Mouse (Mus musculus): ENCODE results near the gene Cpm. TPM values are rescaled to one million over a fixed set of nuclear protein-coding genes. Genes with fewer than 3 reads are reported as not detected.

Cpm gene
- total and polyA plus RNA-seq, 2 experiments, result 0.80 to 1.4 TPM

DNA sequence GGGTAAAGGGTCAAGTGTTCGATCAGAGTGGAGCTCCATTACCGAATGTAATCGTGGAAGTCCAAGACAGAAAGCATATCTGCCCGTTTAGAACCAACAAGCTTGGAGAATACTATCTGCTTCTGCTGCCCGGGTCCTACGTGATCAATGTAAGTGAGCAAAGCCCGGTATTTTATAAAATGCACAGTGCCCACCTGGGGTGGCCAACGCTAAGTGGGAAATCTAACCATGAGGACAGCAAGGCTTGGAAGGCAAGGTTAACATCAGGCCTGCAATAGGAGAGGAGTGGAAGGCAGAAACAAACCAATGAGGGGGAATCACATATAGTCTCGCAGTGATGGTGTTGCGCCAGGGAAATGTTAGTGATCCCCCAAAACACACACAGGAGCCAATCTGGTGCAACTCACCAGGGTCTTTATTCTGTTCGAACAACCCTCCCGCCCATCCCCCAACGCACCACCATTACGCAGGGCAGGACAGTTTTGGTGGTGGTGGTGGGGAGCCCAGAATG, 50.7 kb downstream of the Cpm start:
- Histone ChIP-seq H3K27me3 (ENCODE audit: control insufficient read depth, insufficient read depth, low read length) (no peaks in the 10 kb centered on the region), H3K36me3 (ENCODE audit: control insufficient read depth, insufficient read depth, low read length) (no peaks in the 10 kb centered on the region), H3K79me2 (ENCODE audit: control insufficient read depth, insufficient read depth, low read length) (no peaks in the 10 kb centered on the region), H3K4me1 (ENCODE audit: control insufficient read depth, insufficient read depth, low read length) (no peaks in the 10 kb centered on the region), H3K9ac (ENCODE audit: low read depth, low read length) (no peak overlapping the region), H3K27ac (replicated peaks; ENCODE audit: insufficient read depth, low read depth, low read length) (no peak overlapping the region), H3K4me3 (ENCODE audit: insufficient read depth, low read depth, low read length) (no peak overlapping the region)
- no peak for TF ChIP-seq POLR2A (IDR thresholded peaks at IDR 0.05; ENCODE audit: extremely low read depth, insufficient read depth, low read length)
- TF ChIP-seq CTCF (IDR thresholded peaks at IDR 0.05; ENCODE audit: low read depth, low read length), result no peak
- DNase-seq (ENCODE audit: extremely low read depth, low read depth, low spot score), result no peak
- 95% methylated on average over 14 of the region's 14 CpGs for WGBS

DNA sequence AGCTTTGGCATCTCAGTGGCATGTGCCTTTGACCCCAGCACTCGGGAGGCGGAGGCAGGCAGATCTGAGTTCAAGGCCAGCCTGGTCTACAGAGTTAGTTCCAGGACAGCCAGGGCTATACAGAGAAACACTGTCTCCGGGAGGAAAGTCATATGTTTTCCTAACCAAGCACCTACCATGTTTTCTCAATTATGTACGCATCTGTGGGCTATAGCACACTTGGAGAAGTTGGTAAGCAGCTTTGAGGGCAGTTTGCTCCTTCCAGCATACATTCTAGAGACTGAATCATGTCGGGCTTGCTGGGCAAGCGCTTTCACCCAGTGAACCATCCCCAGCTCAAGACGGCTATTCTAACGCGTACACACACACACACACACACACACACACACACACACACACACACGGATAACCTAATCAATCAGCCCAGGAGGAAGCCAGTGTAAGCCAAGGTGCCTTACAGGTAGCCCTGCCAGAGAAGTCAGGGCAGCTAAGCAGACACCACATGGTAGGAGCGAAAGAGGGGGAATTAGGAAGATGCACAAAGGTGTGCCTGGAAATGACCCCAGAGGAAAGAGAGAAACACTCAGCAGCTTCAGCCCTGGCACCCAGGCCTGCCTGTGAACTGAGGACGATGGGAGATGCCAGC, 51.7 kb downstream of the Cpm start:
- WGBS, result 87% methylated on average over 12 of the region's 12 CpGs
- TF ChIP-seq CTCF (IDR thresholded peaks at IDR 0.05; ENCODE audit: low read depth, low read length) (no peak), POLR2A (IDR thresholded peaks at IDR 0.05; ENCODE audit: extremely low read depth, insufficient read depth, low read length) (no peak)
- Histone ChIP-seq H3K79me2 (ENCODE audit: control insufficient read depth, insufficient read depth, low read length) (no peaks in the 10 kb centered on the region), H3K36me3 (ENCODE audit: control insufficient read depth, insufficient read depth, low read length) (no peaks in the 10 kb centered on the region), H3K9ac (ENCODE audit: low read depth, low read length) (no peak overlapping the region), H3K4me3 (ENCODE audit: insufficient read depth, low read depth, low read length) (no peak overlapping the region), H3K27ac (replicated peaks; ENCODE audit: insufficient read depth, low read depth, low read length) (no peak overlapping the region), H3K27me3 (ENCODE audit: control insufficient read depth, insufficient read depth, low read length) (no peaks in the 10 kb centered on the region), H3K4me1 (ENCODE audit: control insufficient read depth, insufficient read depth, low read length) (no peaks in the 10 kb centered on the region)
- DNase-seq (ENCODE audit: extremely low read depth, low read depth, low spot score), result no peak

DNA sequence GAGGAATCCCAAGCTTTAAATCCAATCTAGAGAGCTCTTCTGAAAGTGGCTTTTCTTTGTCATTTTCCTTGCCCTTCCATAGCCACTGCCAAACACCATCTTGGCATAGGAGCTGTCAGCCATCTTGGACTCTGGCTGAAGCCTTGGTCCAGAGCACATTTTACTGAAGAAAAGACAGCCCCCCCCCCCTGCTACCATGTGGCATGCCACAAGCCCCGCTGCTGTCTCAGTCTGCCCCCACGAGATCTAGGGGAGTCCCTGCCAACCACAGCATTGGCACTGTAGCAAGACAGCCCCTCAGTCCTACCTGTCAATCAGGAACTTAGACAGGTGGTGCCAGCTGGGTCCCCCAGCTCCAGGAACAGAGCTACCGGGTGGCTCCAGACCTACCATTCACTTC, 52.2 kb downstream of the Cpm start:
- 91% methylated on average over 3 of the region's 3 CpGs for WGBS
- Histone ChIP-seq H3K4me3 (ENCODE audit: insufficient read depth, low read depth, low read length) (no peak overlapping the region), H3K36me3 (ENCODE audit: control insufficient read depth, insufficient read depth, low read length) (no peaks in the 10 kb centered on the region), H3K79me2 (ENCODE audit: control insufficient read depth, insufficient read depth, low read length) (no peaks in the 10 kb centered on the region), H3K27ac (replicated peaks; ENCODE audit: insufficient read depth, low read depth, low read length) (no peak overlapping the region), H3K4me1 (ENCODE audit: control insufficient read depth, insufficient read depth, low read length) (no peaks in the 10 kb centered on the region), H3K9ac (ENCODE audit: low read depth, low read length) (no peak overlapping the region), H3K27me3 (ENCODE audit: control insufficient read depth, insufficient read depth, low read length) (no peaks in the 10 kb centered on the region)
- no peak for DNase-seq (ENCODE audit: extremely low read depth, low read depth, low spot score)
- TF ChIP-seq POLR2A (IDR thresholded peaks at IDR 0.05; ENCODE audit: extremely low read depth, insufficient read depth, low read length) (no peak), CTCF (IDR thresholded peaks at IDR 0.05; ENCODE audit: low read depth, low read length) (no peak)

DNA sequence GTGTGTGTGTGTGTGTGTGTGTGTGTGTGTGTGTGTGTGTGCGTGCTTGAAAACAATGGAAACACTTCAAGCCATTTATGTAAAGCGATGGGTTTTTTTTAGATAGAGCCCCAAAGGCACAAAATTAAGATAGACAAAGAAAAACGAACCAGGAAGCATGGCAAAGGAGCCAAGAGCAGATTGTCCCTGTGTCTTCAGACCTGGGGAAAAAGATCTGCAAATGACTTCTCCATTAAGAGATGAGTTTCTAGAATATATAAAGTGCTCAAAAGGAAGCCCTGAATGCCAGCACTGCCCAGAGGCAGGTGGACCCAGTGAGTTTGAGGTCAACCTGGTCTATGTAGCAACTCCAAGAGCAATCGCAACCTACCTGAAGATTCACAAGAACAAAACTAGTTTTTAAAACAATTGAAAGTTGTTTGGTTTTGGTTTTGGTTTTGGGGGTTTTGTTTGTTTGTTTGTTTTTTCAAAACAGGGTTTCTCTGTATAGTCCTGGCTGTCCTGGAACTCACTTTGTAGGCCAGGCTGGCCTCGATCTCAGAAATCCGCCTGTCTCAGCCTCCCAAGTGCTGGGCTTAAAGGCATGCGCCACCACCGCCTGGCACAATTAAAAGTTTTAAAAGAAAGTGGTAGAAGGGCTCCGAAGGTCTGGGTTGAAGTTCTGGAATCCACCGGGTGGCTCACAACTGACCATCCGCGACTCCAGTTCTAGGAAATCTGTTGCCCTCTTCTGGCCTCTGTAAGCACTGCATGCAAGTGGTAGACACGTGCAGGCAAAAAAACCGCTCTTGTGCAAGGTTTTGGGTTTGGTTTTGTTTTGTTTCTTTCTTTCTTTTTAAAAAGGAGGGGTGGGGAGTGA, 52.9 kb downstream of the Cpm start:
- H3K27me3 ChIP-seq (ENCODE audit: control insufficient read depth, insufficient read depth, low read length), result no peaks in the 10 kb centered on the region
- H3K4me1 ChIP-seq (ENCODE audit: control insufficient read depth, insufficient read depth, low read length), result no peaks in the 10 kb centered on the region
- no peak for TF ChIP-seq POLR2A (IDR thresholded peaks at IDR 0.05; ENCODE audit: extremely low read depth, insufficient read depth, low read length)
- peak; percentile 41; the same call in 1 of the 2 replicates for TF ChIP-seq CTCF (IDR thresholded peaks at IDR 0.05; ENCODE audit: low read depth, low read length)
- DNase-seq (ENCODE audit: extremely low read depth, low read depth, low spot score), result peak; percentile 25
- H3K27ac ChIP-seq (replicated peaks; ENCODE audit: insufficient read depth, low read depth, low read length), result no peak overlapping the region
- no peak overlapping the region for H3K4me3 ChIP-seq (ENCODE audit: insufficient read depth, low read depth, low read length)
- WGBS, result 77% methylated on average over 14 of the region's 14 CpGs
- no peaks in the 10 kb centered on the region for H3K79me2 ChIP-seq (ENCODE audit: control insufficient read depth, insufficient read depth, low read length)
- H3K36me3 ChIP-seq (ENCODE audit: control insufficient read depth, insufficient read depth, low read length), result no peaks in the 10 kb centered on the region
- H3K9ac ChIP-seq (ENCODE audit: low read depth, low read length), result no peak overlapping the region

DNA sequence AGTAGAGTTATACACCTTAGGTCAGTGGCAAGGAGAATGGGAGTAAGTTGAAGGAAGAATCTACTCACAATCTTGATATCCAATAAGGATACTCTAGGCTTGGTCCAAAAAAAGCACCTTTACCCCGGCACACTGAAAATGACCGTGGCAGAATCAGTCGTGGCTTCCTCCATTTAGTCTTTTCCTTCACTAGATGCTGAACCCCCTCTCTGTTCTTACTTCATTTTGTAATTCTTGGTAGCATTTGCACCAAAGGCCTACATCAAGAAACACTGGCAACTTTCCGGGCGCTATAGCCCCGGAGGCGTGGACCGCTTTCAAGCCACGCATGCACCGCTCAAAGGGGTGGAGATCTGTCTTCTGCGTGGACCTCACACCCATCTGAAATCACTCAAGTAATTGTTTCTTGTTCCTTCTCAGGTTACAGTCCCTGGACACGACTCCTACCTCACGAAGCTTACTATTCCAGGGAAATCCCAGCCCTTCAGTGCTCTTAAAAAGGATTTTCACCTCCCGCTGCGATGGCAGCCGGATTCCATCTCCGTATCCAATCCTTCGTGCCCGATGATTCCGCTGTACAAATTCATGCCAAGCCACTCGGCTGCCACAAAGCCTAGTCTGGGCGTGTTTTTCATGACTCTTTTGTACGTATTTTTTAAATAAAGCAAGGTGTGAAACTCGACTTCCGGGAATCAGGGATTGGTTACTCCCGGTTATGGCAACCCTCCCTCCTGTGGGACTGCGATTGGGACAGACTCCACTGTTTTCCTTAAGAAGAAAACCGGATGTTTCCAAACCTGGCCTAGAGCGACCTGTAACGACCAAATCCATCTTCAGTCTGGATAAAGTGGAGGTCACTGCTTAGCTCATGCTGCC, 53.8 kb downstream of the Cpm start:
- 95% methylated on average over 30 of the region's 30 CpGs for WGBS
- H3K4me1 ChIP-seq (ENCODE audit: control insufficient read depth, insufficient read depth, low read length), result no peaks in the 10 kb centered on the region
- H3K36me3 ChIP-seq (ENCODE audit: control insufficient read depth, insufficient read depth, low read length), result no peaks in the 10 kb centered on the region
- TF ChIP-seq POLR2A (IDR thresholded peaks at IDR 0.05; ENCODE audit: extremely low read depth, insufficient read depth, low read length) (no peak), CTCF (IDR thresholded peaks at IDR 0.05; ENCODE audit: low read depth, low read length) (no peak)
- H3K4me3 ChIP-seq (ENCODE audit: insufficient read depth, low read depth, low read length), result no peak overlapping the region
- H3K79me2 ChIP-seq (ENCODE audit: control insufficient read depth, insufficient read depth, low read length), result no peaks in the 10 kb centered on the region
- no peak for DNase-seq (ENCODE audit: extremely low read depth, low read depth, low spot score)
- H3K27ac ChIP-seq (replicated peaks; ENCODE audit: insufficient read depth, low read depth, low read length), result no peak overlapping the region
- H3K27me3 ChIP-seq (ENCODE audit: control insufficient read depth, insufficient read depth, low read length), result no peaks in the 10 kb centered on the region
- H3K9ac ChIP-seq (ENCODE audit: low read depth, low read length), result no peak overlapping the region

Data from liver, adult 2 months (tissue).